Mouse (Mus musculus): ENCODE results near the gene Olfr775.

Olfr775 gene

DNA sequence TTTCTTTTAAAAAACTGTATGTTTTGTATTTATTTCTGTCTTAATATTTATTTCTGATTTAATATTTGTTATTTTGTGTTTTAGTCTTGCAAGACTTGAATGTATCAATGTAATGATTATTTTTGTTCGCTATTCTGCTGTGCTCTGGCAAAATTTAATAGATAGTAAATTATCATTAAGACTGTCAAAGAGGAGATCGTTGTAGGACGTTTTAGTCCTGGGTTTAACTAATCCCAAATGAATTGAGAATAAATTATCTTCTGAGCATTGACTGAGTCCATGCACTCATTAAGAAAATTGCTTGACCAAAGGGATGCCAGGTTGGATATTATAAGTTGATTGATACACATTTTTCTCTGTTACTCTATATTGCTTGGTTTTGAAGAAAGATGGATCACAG lies at the start of gene Olfr775:
Gene Olfr775, plus strand, starts transcription at position 301 of the 400 bp plus-strand sequence.
- DNase-seq (ENCODE audit: extremely low read depth, insufficient read length, low spot score) = no peak

- no peak for DNase-seq (ENCODE audit: extremely low read depth, insufficient read length, low spot score)
Measured at GRCm38 (mm10) chr10:129230737-129231136, 17.5 kb upstream of the Olfr775 start.

DNA sequence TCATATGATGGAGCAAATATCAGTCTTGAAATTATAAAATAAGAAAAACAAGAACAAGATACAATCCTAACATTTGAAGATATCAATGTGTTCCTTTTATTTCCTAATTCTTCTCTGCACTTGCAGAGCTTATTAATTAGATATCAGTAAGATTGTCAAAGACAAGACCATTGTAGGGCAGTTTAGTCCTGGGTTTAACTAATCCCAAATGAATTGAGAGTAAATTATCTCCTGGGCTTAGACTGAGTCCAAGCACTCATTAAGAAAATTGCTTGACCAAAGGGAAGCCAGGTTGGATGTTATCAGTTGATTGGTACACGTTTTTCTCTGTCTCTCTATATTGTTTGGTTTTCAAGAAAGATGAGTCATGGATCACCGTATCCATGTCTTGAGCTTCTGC lies 12.3 kb upstream of the Olfr775 start, which contains the start of gene Olfr774:
Gene Olfr774, plus strand, starts transcription at position 301 of the 400 bp plus-strand sequence.
- DNase-seq (ENCODE audit: extremely low read depth, insufficient read length, low spot score) = no peak

- DNase-seq (ENCODE audit: extremely low read depth, insufficient read length, low spot score) = no peak
Measured at GRCm38 (mm10) chr10:129258827-129259226, 10.6 kb downstream of the Olfr775 start, which contains the start of gene Olfr776. TSS of gene Olfr776 (plus strand) at chr10:129259127.

DNA sequence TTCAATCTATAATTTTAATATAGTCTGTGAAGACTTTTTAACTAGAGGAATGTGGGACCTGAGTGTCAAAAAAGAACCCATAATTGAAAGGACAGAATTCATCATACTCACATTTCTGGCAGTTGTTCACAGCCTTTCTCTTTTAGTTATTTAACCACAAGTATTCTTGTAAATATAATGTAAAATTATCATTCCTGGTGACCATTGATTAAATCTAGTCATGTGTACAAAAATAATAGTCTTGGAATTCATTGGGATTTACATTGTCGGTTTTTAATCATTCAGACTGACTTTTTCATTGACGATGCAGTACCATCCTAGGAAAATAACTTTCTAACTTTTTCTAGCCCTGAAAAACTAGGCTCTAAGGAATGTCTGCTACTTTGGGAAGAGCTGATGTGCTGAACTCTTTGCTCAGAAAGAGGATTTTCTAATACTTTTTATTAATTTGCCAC lies 22.9 kb downstream of the Olfr775 start, which contains the start of gene Olfr777:
Gene Olfr777, minus strand, starts transcription at position 405 of the 455 bp plus-strand sequence.
- DNase-seq (ENCODE audit: extremely low read depth, insufficient read length, low spot score) = no peak
